Mouse (Mus musculus) embryo, embryonic 11 days (tissue): ENCODE measurements around the gene Fndc3b.
A peak's percentile ranks its signal among the peaks of the same experiment; 100 is the strongest.
"Not testable (repeated sequence)": the region's sequence is repeated elsewhere in the genome, so short reads cannot be mapped to it uniquely, and the experiment has no call there.

Experiments
- DNase-seq: peaks from one replicate; pipeline ENCODE4 v3.0.0-alpha.2; 2015

Gene Fndc3b

GRCm38 (mm10) chr3:27454402-27455195 is 256.5 kb downstream of the Fndc3b start:
- DNase-seq, result no peak

- DNase-seq, result no peak
Measured at GRCm38 (mm10) chr3:27453453-27454098, 257.5 kb downstream of the Fndc3b start.

GRCm38 (mm10) chr3:27449447-27449846 is 261.7 kb downstream of the Fndc3b start:
- DNase-seq, result no peak

DNA sequence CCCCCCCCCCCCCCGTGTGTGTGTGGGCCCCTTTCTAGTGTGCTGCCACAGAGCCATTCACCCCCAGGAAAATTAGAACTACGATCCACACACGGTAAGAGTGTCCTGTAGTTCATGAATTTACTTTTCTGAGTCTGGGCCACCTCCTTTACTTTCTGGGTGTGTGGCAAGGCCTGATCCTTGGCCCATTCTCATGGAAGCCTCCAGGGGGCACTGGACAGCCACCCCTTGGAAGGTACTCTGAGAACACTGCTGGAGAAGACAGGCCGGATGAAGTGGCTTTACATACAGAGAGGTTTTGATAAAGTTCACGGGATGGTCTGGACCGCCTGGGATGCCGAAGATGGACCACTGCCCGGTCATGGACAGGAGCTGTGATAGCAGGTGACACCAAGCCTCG is 262.7 kb downstream of the Fndc3b start:
- peak; percentile 25 for DNase-seq

- peak; percentile 7 for DNase-seq
Measured at GRCm38 (mm10) chr3:27439704-27440103, 271.4 kb downstream of the Fndc3b start.

GRCm38 (mm10) chr3:27435096-27435620 is 275.9 kb downstream of the Fndc3b start:
- DNase-seq, result no peak

GRCm38 (mm10) chr3:27432981-27433380 is 278.1 kb downstream of the Fndc3b start:
- DNase-seq, result no peak

GRCm38 (mm10) chr3:27430621-27431263 is 280.4 kb downstream of the Fndc3b start:
- no peak for DNase-seq

DNA sequence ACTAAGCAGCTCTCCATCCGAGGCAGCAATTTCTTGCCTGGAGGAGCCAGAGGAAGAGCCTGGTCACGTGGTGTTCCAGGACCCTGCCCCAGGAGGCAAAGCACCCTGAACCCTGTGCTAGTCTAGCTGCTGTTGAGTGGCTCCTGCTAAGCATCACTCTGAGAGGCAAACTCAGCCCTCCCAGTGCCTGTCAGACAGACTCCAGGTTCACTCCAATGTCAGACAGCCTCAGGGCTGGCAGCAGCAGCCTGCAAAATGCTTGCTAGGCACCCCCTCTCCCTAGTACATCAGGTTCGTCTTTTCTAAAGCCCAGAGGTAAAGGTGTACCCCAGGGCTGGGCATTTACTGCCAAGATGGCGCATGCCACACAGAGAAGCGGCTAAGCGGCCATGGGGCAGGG is 283.7 kb downstream of the Fndc3b start:
- DNase-seq, result no peak

- no peak for DNase-seq
Measured at GRCm38 (mm10) chr3:27424049-27424667, 286.9 kb downstream of the Fndc3b start.

- no peak for DNase-seq
Measured at GRCm38 (mm10) chr3:27422521-27422920, 288.6 kb downstream of the Fndc3b start.

DNA sequence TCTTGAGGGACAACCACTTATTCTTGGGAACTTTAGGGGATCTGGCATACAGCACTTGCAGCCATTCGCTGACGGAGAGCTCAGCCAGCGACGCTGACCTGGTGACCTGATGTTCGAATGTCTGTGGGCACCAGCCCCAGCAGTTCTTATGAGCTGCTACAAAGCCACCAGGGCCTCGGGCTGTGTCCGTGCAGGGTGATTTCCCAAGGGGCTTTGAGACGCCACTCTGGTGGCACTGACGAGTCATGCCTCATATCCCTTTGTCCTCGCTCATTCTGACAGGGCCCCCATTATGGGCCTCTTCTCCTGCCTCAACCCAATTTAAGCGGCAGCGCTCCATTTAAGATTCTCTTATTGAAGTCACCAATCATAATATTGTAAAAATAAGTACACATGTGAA is 289.1 kb downstream of the Fndc3b start:
- DNase-seq, result peak; percentile 14

DNA sequence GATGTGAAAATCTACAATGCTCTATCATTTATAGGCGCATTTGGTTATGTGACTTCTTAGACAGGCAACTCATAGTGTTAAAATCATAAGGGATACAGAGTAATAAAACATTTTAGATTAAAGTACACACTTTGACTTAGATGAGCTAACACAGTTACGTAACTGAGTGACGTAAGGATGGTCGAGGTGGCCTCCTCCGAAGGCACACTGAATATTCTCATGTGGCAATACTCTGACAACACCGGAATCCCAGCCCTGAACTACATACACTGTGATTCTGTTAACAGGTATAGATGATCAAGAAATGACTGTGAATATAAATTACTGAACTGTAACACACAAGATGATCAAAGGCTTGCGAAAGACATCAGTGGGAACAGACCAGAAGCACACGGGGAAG is 292.5 kb downstream of the Fndc3b start:
- no peak for DNase-seq

DNA sequence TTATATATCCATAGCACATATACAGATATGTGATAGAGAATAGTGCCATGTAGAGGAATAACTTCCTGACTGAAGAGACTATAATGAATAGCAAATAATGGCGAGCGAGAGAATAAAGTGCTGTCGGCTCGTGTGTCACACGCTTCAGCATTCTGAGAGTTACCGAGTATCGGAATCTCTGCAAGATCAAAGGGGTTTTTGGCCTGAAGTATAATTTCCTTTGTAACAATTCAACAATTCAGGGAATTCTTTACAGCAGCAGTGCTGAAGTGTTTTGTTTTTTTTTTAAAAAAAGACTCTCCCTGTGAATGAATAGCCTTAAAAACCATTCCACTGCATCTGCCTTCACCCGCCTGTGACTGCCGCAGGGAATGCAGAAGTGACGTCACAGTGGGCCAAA is 294.3 kb downstream of the Fndc3b start:
- no peak for DNase-seq

- DNase-seq, result no peak
Measured at GRCm38 (mm10) chr3:27413566-27413965, 297.5 kb downstream of the Fndc3b start.

- DNase-seq, result no peak
Measured at GRCm38 (mm10) chr3:27411286-27411685, 299.8 kb downstream of the Fndc3b start.

GRCm38 (mm10) chr3:27408564-27408963 is 302.5 kb downstream of the Fndc3b start:
- no peak for DNase-seq

GRCm38 (mm10) chr3:27406440-27406839 is 304.7 kb downstream of the Fndc3b start:
- no peak for DNase-seq

DNA sequence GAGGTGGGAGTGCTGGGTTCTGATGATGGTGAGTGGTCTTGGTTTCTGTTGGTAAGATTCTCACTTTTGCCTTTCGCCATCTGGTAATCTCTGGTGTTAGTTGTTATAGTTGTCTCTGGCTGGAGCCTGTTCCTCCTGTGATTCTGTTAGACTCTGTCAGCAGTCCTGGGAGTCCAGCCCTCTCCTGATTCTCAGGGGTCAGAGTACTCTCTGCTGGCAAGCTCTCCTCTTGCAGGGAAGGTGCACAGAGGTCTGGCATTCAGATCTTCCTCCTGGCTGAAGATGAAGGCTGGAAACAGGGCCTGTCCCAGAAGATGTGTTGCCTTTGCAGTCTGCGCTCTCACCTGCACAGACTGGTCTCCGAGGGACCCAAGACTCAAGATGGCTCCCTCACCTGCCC is 310.1 kb downstream of the Fndc3b start:
- not testable (repeated sequence) for DNase-seq

DNA sequence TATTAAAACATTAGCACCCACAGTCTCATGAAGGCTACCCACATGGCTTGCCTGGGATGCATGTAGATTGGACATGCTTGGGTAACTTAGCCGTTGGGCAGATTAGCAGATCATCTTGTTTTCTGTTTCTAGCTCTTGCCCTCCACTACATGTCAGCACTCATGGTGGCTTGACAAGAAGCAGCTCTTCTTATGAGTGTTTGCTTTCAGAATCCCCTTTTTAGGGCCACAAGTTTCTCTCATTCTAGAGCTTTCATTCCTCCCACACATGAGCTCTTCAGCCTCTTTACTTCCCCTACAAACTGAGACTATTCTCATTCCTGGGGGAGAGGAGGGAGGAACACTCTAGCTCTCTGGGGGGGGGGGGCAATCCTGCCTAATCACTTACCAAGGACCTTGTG is 321.2 kb downstream of the Fndc3b start:
- no peak for DNase-seq

GRCm38 (mm10) chr3:27384836-27385235 is 326.3 kb downstream of the Fndc3b start:
- DNase-seq, result no peak

GRCm38 (mm10) chr3:27377935-27378334 is 333.2 kb downstream of the Fndc3b start:
- DNase-seq, result no peak

- no peak for DNase-seq
Measured at GRCm38 (mm10) chr3:27374396-27374795, 336.7 kb downstream of the Fndc3b start.
